Mouse (Mus musculus): ENCODE measurements around the gene Nbeal2. TPM values are rescaled to one million over a fixed set of nuclear protein-coding genes. Genes with fewer than 3 reads are reported as not detected.

Nbeal2 gene
- polyA plus RNA-seq, 1 experiment from 2014 or later, result 2.4 TPM

DNA sequence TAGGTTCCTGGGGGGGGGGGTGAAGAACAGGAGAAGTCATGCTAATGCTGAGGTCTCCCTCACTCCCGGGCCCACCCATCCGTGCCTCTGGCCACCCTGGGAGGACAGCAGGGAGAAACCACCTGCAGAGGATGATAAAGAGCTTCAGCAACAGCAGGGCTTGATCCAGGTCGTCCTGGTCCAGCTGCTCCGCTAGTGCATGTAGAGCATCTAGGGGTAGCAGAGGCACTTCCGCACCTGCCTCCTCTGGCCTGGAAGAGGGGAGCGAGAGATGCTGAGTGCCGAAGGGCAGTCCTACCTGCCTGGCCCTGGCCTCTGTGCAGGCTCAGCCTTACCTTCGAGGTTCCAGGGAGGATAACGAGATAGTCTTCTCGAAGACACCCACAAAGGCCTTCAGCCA is 9.7 kb downstream of the Nbeal2 start:
- Histone ChIP-seq H3K4me2 (replicated peaks; ENCODE audit: low read depth, low read length) (no peak overlapping the region), H3K9me3 (ENCODE audit: control insufficient read depth, low read length) (no peaks in the 10 kb centered on the region), H3K36me3 (ENCODE audit: control insufficient read depth, insufficient read depth, low read length) (no peaks in the 10 kb centered on the region), H3K4me1 (replicated peaks; ENCODE audit: control insufficient read depth, insufficient read depth, low read length) (no peaks in the 10 kb centered on the region), H3K27ac (ENCODE audit: low read depth, low read length) (no peak overlapping the region), H3K9ac (ENCODE audit: low read depth, low read length) (no peak overlapping the region), H3K4me3 (ENCODE audit: low read depth, low read length) (no peak overlapping the region), H3K27me3 (ENCODE audit: control insufficient read depth, insufficient read depth, low read length) (no peaks in the 10 kb centered on the region)
- DNase-seq (ENCODE audit: low spot score) (no peak), ATAC-seq (ENCODE audit: low FRiP score) (no peak)
- WGBS, result 83% methylated on average over 9 of the region's 10 CpGs

DNA sequence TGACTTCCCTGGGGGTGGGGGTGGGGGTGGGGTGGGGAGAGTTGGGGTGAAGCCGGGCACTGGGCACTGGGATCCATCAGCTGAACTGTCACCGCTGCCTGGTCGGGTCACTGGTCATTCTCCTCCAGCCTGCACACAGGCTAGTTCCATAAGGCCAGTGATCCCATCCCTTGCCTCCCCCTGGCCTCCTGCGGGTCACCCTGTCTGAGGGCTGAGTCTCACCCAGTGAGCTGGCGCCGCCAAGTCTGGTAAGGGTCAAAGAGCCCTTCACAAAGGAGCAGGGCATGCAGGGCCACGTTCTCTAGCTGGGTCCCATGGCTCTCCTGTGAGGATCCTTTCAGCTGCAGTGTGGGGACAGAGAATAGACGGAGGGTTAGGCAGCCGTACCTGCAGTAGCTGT is 10.2 kb downstream of the Nbeal2 start:
- 69% methylated on average over 8 of the region's 9 CpGs for WGBS
- DNase-seq (ENCODE audit: low spot score) (no peak), ATAC-seq (ENCODE audit: low FRiP score) (no peak)
- Histone ChIP-seq H3K27me3 (ENCODE audit: control insufficient read depth, insufficient read depth, low read length) (no peaks in the 10 kb centered on the region), H3K4me3 (ENCODE audit: low read depth, low read length) (no peak overlapping the region), H3K27ac (ENCODE audit: low read depth, low read length) (no peak overlapping the region), H3K9ac (ENCODE audit: low read depth, low read length) (no peak overlapping the region), H3K4me2 (replicated peaks; ENCODE audit: low read depth, low read length) (no peak overlapping the region), H3K9me3 (ENCODE audit: control insufficient read depth, low read length) (no peaks in the 10 kb centered on the region), H3K4me1 (replicated peaks; ENCODE audit: control insufficient read depth, insufficient read depth, low read length) (no peaks in the 10 kb centered on the region), H3K36me3 (ENCODE audit: control insufficient read depth, insufficient read depth, low read length) (no peaks in the 10 kb centered on the region)

- Histone ChIP-seq H3K4me3 (ENCODE audit: low read depth, low read length) (no peak overlapping the region), H3K27me3 (ENCODE audit: control insufficient read depth, insufficient read depth, low read length) (no peaks in the 10 kb centered on the region), H3K36me3 (ENCODE audit: control insufficient read depth, insufficient read depth, low read length) (no peaks in the 10 kb centered on the region), H3K9ac (ENCODE audit: low read depth, low read length) (0 out of 2 replicates have a peak overlapping the region, but pooled peaks have one; percentile 11), H3K4me1 (replicated peaks; ENCODE audit: control insufficient read depth, insufficient read depth, low read length) (no peaks in the 10 kb centered on the region), H3K4me2 (replicated peaks; ENCODE audit: low read depth, low read length) (no peak overlapping the region), H3K27ac (ENCODE audit: low read depth, low read length) (no peak overlapping the region), H3K9me3 (ENCODE audit: control insufficient read depth, low read length) (no peaks in the 10 kb centered on the region)
- WGBS, result 42% methylated on average over 5 of the region's 5 CpGs
- DNase-seq (ENCODE audit: low spot score) (no peak), ATAC-seq (ENCODE audit: low FRiP score) (no peak)
Measured at GRCm38 (mm10) chr9:110642812-110643524, 11.0 kb downstream of the Nbeal2 start.

DNA sequence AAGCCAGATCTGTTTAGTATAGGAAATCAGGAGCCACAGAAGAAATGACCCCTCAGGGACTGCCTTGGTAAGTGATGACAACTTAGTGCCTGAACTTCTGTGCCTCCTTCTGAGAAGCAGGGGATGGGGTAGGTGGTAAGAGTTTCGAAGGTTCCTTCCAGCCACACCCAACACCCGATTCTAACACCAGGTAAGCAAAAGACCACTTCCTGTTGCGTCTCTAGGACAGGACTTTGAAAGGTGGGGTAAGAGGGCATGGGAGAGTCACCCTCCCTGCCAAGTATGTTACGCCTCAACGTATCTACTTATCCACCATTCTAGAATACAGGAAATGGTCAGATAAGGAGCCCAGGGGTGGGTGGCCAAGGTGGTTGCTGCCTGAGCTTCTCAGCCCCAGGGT is 13.0 kb downstream of the Nbeal2 start:
- no peaks in the 10 kb centered on the region for H3K4me1 ChIP-seq (replicated peaks; ENCODE audit: control insufficient read depth, insufficient read depth, low read length)
- DNase-seq (ENCODE audit: low spot score) (no peak), ATAC-seq (ENCODE audit: low FRiP score) (no peak)
- H3K27ac ChIP-seq (ENCODE audit: low read depth, low read length), result no peak overlapping the region
- H3K36me3 ChIP-seq (ENCODE audit: control insufficient read depth, insufficient read depth, low read length), result no peaks in the 10 kb centered on the region
- whole genome bisulfite sequencing, result 93% methylated on average over 5 of the region's 5 CpGs
- no peak overlapping the region for H3K4me3 ChIP-seq (ENCODE audit: low read depth, low read length)
- H3K9ac ChIP-seq (ENCODE audit: low read depth, low read length), result no peak overlapping the region
- no peak overlapping the region for H3K4me2 ChIP-seq (replicated peaks; ENCODE audit: low read depth, low read length)
- H3K9me3 ChIP-seq (ENCODE audit: control insufficient read depth, low read length), result no peaks in the 10 kb centered on the region
- H3K27me3 ChIP-seq (ENCODE audit: control insufficient read depth, insufficient read depth, low read length), result no peaks in the 10 kb centered on the region

- Histone ChIP-seq H3K27ac (ENCODE audit: low read depth, low read length) (no peak overlapping the region), H3K4me2 (replicated peaks; ENCODE audit: low read depth, low read length) (no peak overlapping the region), H3K9me3 (ENCODE audit: control insufficient read depth, low read length) (no peaks in the 10 kb centered on the region), H3K27me3 (ENCODE audit: control insufficient read depth, insufficient read depth, low read length) (no peaks in the 10 kb centered on the region; the same call in 1 of the 2 replicates), H3K4me1 (replicated peaks; ENCODE audit: control insufficient read depth, insufficient read depth, low read length) (no peaks in the 10 kb centered on the region), H3K36me3 (ENCODE audit: control insufficient read depth, insufficient read depth, low read length) (no peaks in the 10 kb centered on the region), H3K9ac (ENCODE audit: low read depth, low read length) (no peak overlapping the region), H3K4me3 (ENCODE audit: low read depth, low read length) (no peak overlapping the region)
- DNase-seq (ENCODE audit: low spot score), result no peak
- 80% methylated on average over 10 of the region's 10 CpGs for WGBS
- ATAC-seq (ENCODE audit: low FRiP score), result no peak
Measured at GRCm38 (mm10) chr9:110638611-110639021, 15.3 kb downstream of the Nbeal2 start.

- ATAC-seq (ENCODE audit: low FRiP score) (peak; percentile 56), DNase-seq (ENCODE audit: low spot score) (peak; percentile 90)
- Histone ChIP-seq H3K9me3 (ENCODE audit: control insufficient read depth, low read length) (no peaks in the 10 kb centered on the region), H3K27ac (ENCODE audit: low read depth, low read length) (no peak overlapping the region), H3K36me3 (ENCODE audit: control insufficient read depth, insufficient read depth, low read length) (no peaks in the 10 kb centered on the region), H3K4me2 (replicated peaks; ENCODE audit: low read depth, low read length) (no peak overlapping the region), H3K4me1 (replicated peaks; ENCODE audit: control insufficient read depth, insufficient read depth, low read length) (peaks cover 3% of the 10 kb centered on the region; the same call in 1 of the 2 replicates), H3K9ac (ENCODE audit: low read depth, low read length) (no peak overlapping the region), H3K4me3 (ENCODE audit: low read depth, low read length) (no peak overlapping the region), H3K27me3 (ENCODE audit: control insufficient read depth, insufficient read depth, low read length) (peaks cover 19% of the 10 kb centered on the region)
- WGBS, result 6% methylated on average over 19 of the region's 19 CpGs
Measured at GRCm38 (mm10) chr9:110635225-110635624, 18.7 kb downstream of the Nbeal2 start.

- Histone ChIP-seq H3K36me3 (ENCODE audit: control insufficient read depth, insufficient read depth, low read length) (no peaks in the 10 kb centered on the region), H3K27me3 (ENCODE audit: control insufficient read depth, insufficient read depth, low read length) (peaks cover 19% of the 10 kb centered on the region), H3K4me3 (ENCODE audit: low read depth, low read length) (no peak overlapping the region), H3K4me2 (replicated peaks; ENCODE audit: low read depth, low read length) (no peak overlapping the region), H3K4me1 (replicated peaks; ENCODE audit: control insufficient read depth, insufficient read depth, low read length) (peaks cover 3% of the 10 kb centered on the region; the same call in 1 of the 2 replicates), H3K9ac (ENCODE audit: low read depth, low read length) (no peak overlapping the region), H3K9me3 (ENCODE audit: control insufficient read depth, low read length) (no peaks in the 10 kb centered on the region), H3K27ac (ENCODE audit: low read depth, low read length) (no peak overlapping the region)
- DNase-seq (ENCODE audit: low spot score) (no peak), ATAC-seq (ENCODE audit: low FRiP score) (no peak)
- 84% methylated on average over 17 of the region's 17 CpGs for WGBS
Measured at GRCm38 (mm10) chr9:110633882-110634281, 20.1 kb downstream of the Nbeal2 start.

- H3K4me3 ChIP-seq (ENCODE audit: low read depth, low read length), result no peak overlapping the region
- H3K9ac ChIP-seq (ENCODE audit: low read depth, low read length), result no peak overlapping the region
- peaks cover 3% of the 10 kb centered on the region; the same call in 1 of the 2 replicates for H3K4me1 ChIP-seq (replicated peaks; ENCODE audit: control insufficient read depth, insufficient read depth, low read length)
- H3K4me2 ChIP-seq (replicated peaks; ENCODE audit: low read depth, low read length), result no peak overlapping the region
- H3K36me3 ChIP-seq (ENCODE audit: control insufficient read depth, insufficient read depth, low read length), result no peaks in the 10 kb centered on the region
- peaks cover 19% of the 10 kb centered on the region for H3K27me3 ChIP-seq (ENCODE audit: control insufficient read depth, insufficient read depth, low read length)
- DNase-seq (ENCODE audit: low spot score) (no peak), ATAC-seq (ENCODE audit: low FRiP score) (no peak)
- H3K9me3 ChIP-seq (ENCODE audit: control insufficient read depth, low read length), result no peaks in the 10 kb centered on the region
- 82% methylated on average over 15 of the region's 15 CpGs for WGBS
- no peak overlapping the region for H3K27ac ChIP-seq (ENCODE audit: low read depth, low read length)
Measured at GRCm38 (mm10) chr9:110632671-110633070, 21.3 kb downstream of the Nbeal2 start.

- WGBS, result 14% methylated on average over 30 of the region's 30 CpGs
- Histone ChIP-seq H3K9me3 (ENCODE audit: control insufficient read depth, low read length) (no peaks in the 10 kb centered on the region), H3K9ac (ENCODE audit: low read depth, low read length) (peak overlapping the region; percentile 23; the same call in 1 of the 2 replicates), H3K36me3 (ENCODE audit: control insufficient read depth, insufficient read depth, low read length) (no peaks in the 10 kb centered on the region), H3K27me3 (ENCODE audit: control insufficient read depth, insufficient read depth, low read length) (peaks cover 19% of the 10 kb centered on the region), H3K4me1 (replicated peaks; ENCODE audit: control insufficient read depth, insufficient read depth, low read length) (peaks cover 3% of the 10 kb centered on the region; the same call in 1 of the 2 replicates), H3K4me2 (replicated peaks; ENCODE audit: low read depth, low read length) (peak overlapping the region; percentile 58), H3K27ac (ENCODE audit: low read depth, low read length) (no peak overlapping the region), H3K4me3 (ENCODE audit: low read depth, low read length) (peak overlapping the region; percentile 28)
- ATAC-seq (ENCODE audit: low FRiP score) (peak; percentile 51), DNase-seq (ENCODE audit: low spot score) (peak; percentile 59)
Measured at GRCm38 (mm10) chr9:110631651-110632275, 22.2 kb downstream of the Nbeal2 start.
